Mouse (Mus musculus) adrenal gland, postnatal 4 days (tissue): Measurements from ENCODE around the gene Psme2b. TPM values are rescaled to one million over a fixed set of nuclear protein-coding genes. Genes with fewer than 3 reads are reported as not detected.
"Not testable (repeated sequence)": the region's sequence is repeated elsewhere in the genome, so short reads cannot be mapped to it uniquely, and the experiment has no call there.

ENCODE experiments used
- DNase-seq, 2 experiments: peaks; one replicate each; pipeline ENCODE4 v3.0.0; 2021 to 2022; ENCODE audit warnings: low spot score in 2 of 2, mixed read lengths in 2 of 2
- total RNA-seq, 2 experiments: library from RNA; stranded (reverse); gene quantifications; 2 replicates each; pipeline ENCODE4 v1.2.3; 2021

Psme2b gene
- total RNA-seq, 2 experiments from 2014 or later, result 8.2 to 9.1 TPM

DNA sequence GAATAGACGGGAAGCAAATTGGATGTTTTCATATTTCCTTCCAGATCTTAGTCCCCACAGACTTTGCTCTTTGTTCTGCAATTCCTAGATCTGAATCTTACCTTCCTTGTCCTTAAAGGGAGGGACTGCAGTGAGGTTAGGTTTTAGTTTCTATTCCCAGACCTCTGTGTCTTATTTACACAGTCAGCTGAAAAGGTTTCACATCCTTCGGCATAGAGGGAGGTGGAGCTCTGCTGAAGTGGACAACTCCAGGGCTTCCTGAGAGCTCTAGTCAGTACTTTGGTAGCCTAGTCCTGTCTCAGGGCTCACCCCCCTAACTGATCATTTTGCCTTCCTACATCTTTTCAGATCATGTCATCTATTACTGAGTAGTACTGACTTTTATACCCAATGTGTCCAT lies 44.0 kb downstream of the Psme2b start, which contains the start of gene Gm5431:
Gene Gm5431 (minus strand): TSS at position 194 of the 400 bp plus-strand sequence.
- DNase-seq, result no peak

DNA sequence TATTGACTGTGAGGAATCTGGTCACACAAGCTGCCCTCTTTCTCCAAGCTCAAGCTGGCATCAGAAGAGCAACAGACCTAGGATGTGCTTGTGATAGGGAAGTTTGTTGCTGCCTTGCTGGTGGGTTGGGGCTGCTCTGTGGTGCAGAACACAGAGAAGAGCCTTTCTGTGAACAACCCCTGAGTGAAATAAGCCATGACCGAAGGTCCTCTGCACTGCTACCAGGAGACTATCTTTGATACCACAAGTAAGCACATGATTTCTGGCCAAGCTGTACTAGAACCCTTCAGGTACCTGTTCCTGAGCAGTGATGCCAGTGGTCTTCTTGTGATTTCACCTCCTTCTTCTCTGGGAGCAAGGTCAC lies 44.4 kb downstream of the Psme2b start:
- not testable (repeated sequence) for DNase-seq

DNA sequence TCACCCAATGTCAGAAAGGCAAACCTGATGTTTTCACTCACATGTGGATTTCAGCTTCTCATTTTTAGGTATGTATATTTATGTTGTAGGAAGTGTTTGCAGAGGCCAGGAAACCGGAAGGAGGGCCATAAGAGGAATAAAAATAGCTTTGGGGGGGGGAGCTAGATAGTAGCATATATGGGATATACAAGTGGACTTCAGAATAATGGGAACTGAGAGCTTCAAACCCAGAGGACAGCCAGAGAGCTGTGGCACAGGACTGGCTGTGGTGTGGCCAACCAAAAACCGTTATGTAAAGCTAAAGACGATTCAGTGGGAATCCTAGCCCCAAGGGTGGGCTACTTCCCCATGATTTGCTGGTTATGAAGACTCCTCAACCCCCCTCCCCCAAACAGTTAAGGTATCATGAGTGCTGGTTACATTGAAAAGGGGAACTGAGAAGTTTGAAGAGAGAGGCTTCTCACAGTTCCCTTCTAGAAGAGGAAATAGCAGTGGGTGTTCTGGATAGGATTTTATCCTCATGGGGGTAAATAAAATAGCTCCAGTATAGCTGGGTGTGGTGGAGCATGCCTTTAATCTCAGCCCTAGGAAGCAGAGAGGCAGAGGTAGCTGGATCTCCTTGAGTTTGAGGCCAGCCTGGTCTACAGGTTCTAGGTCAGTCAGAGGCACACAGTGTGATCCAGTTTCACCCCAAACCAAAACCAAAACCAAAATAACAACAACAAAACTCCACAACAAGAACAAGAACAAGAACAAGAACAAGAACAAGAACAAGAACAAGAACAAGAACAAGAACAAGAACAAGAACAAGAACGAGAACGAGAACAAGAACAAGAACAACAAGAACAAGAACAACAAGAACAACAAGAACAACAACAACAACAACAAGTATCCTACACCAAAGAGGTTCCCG lies 45.1 kb downstream of the Psme2b start:
- not testable (repeated sequence) for DNase-seq

DNA sequence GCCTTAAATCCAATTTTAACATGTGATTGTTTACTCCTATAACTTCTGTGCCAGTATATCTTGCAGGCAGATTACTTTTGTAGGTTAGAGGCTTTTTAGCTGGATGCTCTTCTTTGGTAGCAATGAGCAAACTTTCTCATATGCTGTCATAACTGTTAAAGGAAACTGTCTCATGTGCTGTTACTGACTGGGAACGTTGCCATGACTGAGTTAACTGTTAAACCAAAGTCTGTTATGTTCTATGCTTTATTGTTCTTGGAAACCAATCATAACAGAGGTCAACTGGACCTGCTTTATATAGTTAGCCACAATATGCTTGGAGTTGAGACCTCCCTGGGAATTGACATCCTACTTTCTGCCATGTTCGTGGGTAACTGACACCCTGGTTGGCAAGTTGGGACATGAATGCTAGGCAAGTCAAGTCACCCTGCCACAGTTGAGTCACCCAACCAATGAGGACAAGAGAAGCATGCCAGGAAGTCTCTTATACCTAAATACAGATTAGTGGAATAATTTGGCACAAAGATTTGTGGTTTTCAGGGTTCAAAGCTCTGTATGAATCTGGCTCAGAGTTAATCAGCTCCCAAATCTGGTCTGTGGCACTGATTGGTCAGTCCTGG lies 47.1 kb downstream of the Psme2b start:
- no peak for DNase-seq

Other genes starting within 250 kb of the Psme2b start
- 100 to 1,000 TPM; 940 to 975 TPM for gene Rack1, start 145.9 kb downstream of the Psme2b start, total RNA-seq
- 10 to 100 TPM; 62.4 to 69.7 TPM for gene Trim41, start 128.8 kb downstream of the Psme2b start, total RNA-seq
- 10 to 100 TPM in 1 of 2 experiments, 1 to 10 TPM in 1; 9.5 to 14.2 TPM for gene Trim7, start 120.0 kb downstream of the Psme2b start, total RNA-seq
- 1 to 10 TPM; 5.3 to 5.4 TPM for gene Gm12184, start 119.5 kb downstream of the Psme2b start, total RNA-seq
- 10 to 100 TPM; 17.3 to 20.1 TPM for gene Irgm1, start 74.5 kb downstream of the Psme2b start, total RNA-seq
- under 1 TPM; 0.73 to 0.96 TPM for gene Gm5431, start 44.0 kb downstream of the Psme2b start, total RNA-seq
- under 1 TPM; 0.14 to 0.28 TPM for gene Olfr56, start 32.7 kb upstream of the Psme2b start, total RNA-seq
- 1 to 10 TPM; 1.5 to 1.6 TPM for gene 9930111J21Rik1, start 33.2 kb upstream of the Psme2b start, total RNA-seq
- 1 to 10 TPM in 1 of 2 experiments, under 1 TPM in 1; 0.87 to 2.5 TPM for gene Gm12185, start 46.0 kb upstream of the Psme2b start, total RNA-seq
- 1 to 10 TPM; 1.9 to 4.2 TPM for gene Tgtp1, start 48.0 kb upstream of the Psme2b start, total RNA-seq
- gene 9930111J21Rik2, start 105.1 kb upstream of the Psme2b start, total RNA-seq, result 1 to 10 TPM; 1.6 to 2.8 TPM
- gene Tgtp2, start 118.0 kb upstream of the Psme2b start, total RNA-seq, result 1 to 10 TPM in 1 of 2 experiments, not detected in 1; 1.2 TPM
- 1 to 10 TPM; 3.3 to 6.7 TPM for gene Ifi47, start 130.4 kb upstream of the Psme2b start, total RNA-seq
- under 1 TPM; 0.25 TPM for gene Olfr1396, start 168.7 kb upstream of the Psme2b start, total RNA-seq
- not detected for gene Olfr1395, start 196.1 kb upstream of the Psme2b start, total RNA-seq
- not detected for gene Olfr1394, start 208.2 kb upstream of the Psme2b start, total RNA-seq
- 10 to 100 TPM; 15.6 to 16.7 TPM for gene Btnl9, start 241.0 kb upstream of the Psme2b start, total RNA-seq